Mouse (Mus musculus) Muller cell, postnatal 12 days (primary cell): ENCODE results near the gene Osgin1.

Source experiments
- DNase-seq: peaks from one replicate; pipeline ENCODE4 v3.0.0-alpha.2; 2015; ENCODE audit errors: inconsistent ontology term

Gene Osgin1

GRCm38 (mm10) chr8:119433582-119434174 lies at the start of gene Osgin1:
Osgin1 (plus strand) TSS chr8:119434124.
- DNase-seq: no peak

GRCm38 (mm10) chr8:119384478-119384877 lies 49.4 kb upstream of the Osgin1 start:
- DNase-seq: peak; percentile 29

GRCm38 (mm10) chr8:119385854-119386253 lies 48.1 kb upstream of the Osgin1 start:
- no peak for DNase-seq

GRCm38 (mm10) chr8:119386988-119387387 lies 46.9 kb upstream of the Osgin1 start:
- DNase-seq: no peak

- DNase-seq: no peak
Observed at GRCm38 (mm10) chr8:119394097-119394496, 39.8 kb upstream of the Osgin1 start.

- peak; percentile 95 for DNase-seq
Observed at GRCm38 (mm10) chr8:119394524-119395026, 39.3 kb upstream of the Osgin1 start, which contains the start of gene Mlycd. Mlycd (plus strand) TSS chr8:119394878.

GRCm38 (mm10) chr8:119395072-119395950 lies 38.6 kb upstream of the Osgin1 start:
- DNase-seq: no peak

GRCm38 (mm10) chr8:119398558-119398957 lies 35.4 kb upstream of the Osgin1 start:
- no peak for DNase-seq

GRCm38 (mm10) chr8:119399255-119399654 lies 34.7 kb upstream of the Osgin1 start:
- no peak for DNase-seq

- DNase-seq: no peak
Observed at GRCm38 (mm10) chr8:119400122-119400671, 33.7 kb upstream of the Osgin1 start.

GRCm38 (mm10) chr8:119400904-119401303 lies 33.0 kb upstream of the Osgin1 start:
- DNase-seq: no peak

- no peak for DNase-seq
Observed at GRCm38 (mm10) chr8:119403912-119404311, 30.0 kb upstream of the Osgin1 start.

- DNase-seq: no peak
Observed at GRCm38 (mm10) chr8:119404648-119405047, 29.3 kb upstream of the Osgin1 start.

- no peak for DNase-seq
Observed at GRCm38 (mm10) chr8:119408311-119408710, 25.6 kb upstream of the Osgin1 start.

- no peak for DNase-seq
Observed at GRCm38 (mm10) chr8:119412037-119412734, 21.7 kb upstream of the Osgin1 start.

GRCm38 (mm10) chr8:119412735-119413498 lies 21.0 kb upstream of the Osgin1 start:
- DNase-seq: peak; percentile 85

GRCm38 (mm10) chr8:119413605-119414004 lies 20.3 kb upstream of the Osgin1 start:
- no peak for DNase-seq

GRCm38 (mm10) chr8:119420318-119420717 lies 13.6 kb upstream of the Osgin1 start:
- DNase-seq: no peak

- no peak for DNase-seq
Observed at GRCm38 (mm10) chr8:119421603-119422122, 12.3 kb upstream of the Osgin1 start.

- peak; percentile 92 for DNase-seq
Observed at GRCm38 (mm10) chr8:119422123-119422711, 11.7 kb upstream of the Osgin1 start.
